In the genomic region with DNA sequence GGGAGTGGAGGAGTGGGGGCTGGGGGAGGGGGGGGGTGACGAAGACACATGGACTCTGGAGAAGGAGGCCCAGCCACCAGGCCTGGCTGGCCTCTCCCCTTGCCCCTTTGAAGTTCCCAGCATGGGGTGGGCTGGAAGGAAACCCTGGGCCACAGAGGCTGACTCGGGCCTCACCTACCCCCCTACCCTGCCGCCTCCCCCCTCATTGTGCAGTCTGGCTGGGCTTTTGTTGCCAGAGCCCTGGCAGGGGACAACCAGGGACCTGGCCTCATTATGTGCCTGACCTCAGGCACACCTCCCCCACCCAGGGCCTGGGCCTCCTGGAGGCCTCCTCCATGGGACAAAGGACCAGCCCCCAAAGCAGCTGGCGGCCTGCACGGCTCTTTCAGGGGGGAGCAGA, we compare ENCODE assay signal across 9 mouse cellular contexts.
A peak's percentile ranks its signal among the peaks of the same experiment; 100 is the strongest.
DNase-seq lines count a peak whose midpoint lies in the region; ATAC-seq and TF ChIP-seq lines count a peak whose summit lies in the region.
"Had no signal": no experiment of that assay in that cellular context is flagged by ENCODE, and none has a peak within 500 bp of the region (broad histone marks: within the 10 kb centered on the region; RNA-seq: fewer than 3 reads in every experiment).

No protein-coding gene starts in this region.

- peaks cover 3% of the 10 kb centered on the region; the same call in 1 of the 2 replicates for H3K27me3 ChIP-seq in liver, embryonic 11.5 days (replicated peaks; ENCODE audit: control insufficient read depth, insufficient read depth, low read length)
- H3K27me3 ChIP-seq in forebrain, embryonic 10.5 days (ENCODE audit: poor library complexity, severe bottlenecking), result no peaks in the 10 kb centered on the region
- no peaks in the 10 kb centered on the region for H3K27me3 ChIP-seq in limb, embryonic 13.5 days
- H3K27me3 ChIP-seq in stomach, embryonic 15.5 days (replicated peaks), result no peaks in the 10 kb centered on the region
- no peaks in the 10 kb centered on the region for H3K27me3 ChIP-seq in lung, postnatal 0 days (replicated peaks; ENCODE audit: insufficient read depth, low read length)

- WGBS in liver, embryonic 11.5 days, result 32% methylated on average over 4 of the region's 5 CpGs
- WGBS in forebrain, embryonic 10.5 days, result under 1% methylated on average over 5 of the region's 5 CpGs
- 1% methylated on average over 5 of the region's 5 CpGs for WGBS in limb, embryonic 13.5 days
- WGBS in stomach, embryonic 15.5 days, result 21% methylated on average over 5 of the region's 5 CpGs
- 32% methylated on average over 4 of the region's 5 CpGs for WGBS in lung, postnatal 0 days

- peaks cover 26% of the 10 kb centered on the region for H3K4me1 ChIP-seq in liver, embryonic 11.5 days (replicated peaks; ENCODE audit: control insufficient read depth, insufficient read depth, low read length)
- peaks cover 95% of the 10 kb centered on the region for H3K4me1 ChIP-seq in forebrain, embryonic 10.5 days
- peaks cover 69% of the 10 kb centered on the region for H3K4me1 ChIP-seq in limb, embryonic 13.5 days
- peaks cover 40% of the 10 kb centered on the region for H3K4me1 ChIP-seq in stomach, embryonic 15.5 days
- 0 out of 2 replicates have a peak, but pooled peaks cover 9% of the 10 kb centered on the region for H3K4me1 ChIP-seq in lung, postnatal 0 days (ENCODE audit: insufficient read depth, low read depth, low read length)

- no peak overlapping the region for H3K4me3 ChIP-seq in liver, embryonic 11.5 days (ENCODE audit: low read depth, low read length)
- H3K4me3 ChIP-seq in forebrain, embryonic 10.5 days, result peak overlapping the region; percentile 28
- H3K4me3 ChIP-seq in limb, embryonic 13.5 days, result no peak overlapping the region
- H3K4me3 ChIP-seq in stomach, embryonic 15.5 days (replicated peaks), result no peak overlapping the region
- no peak overlapping the region for H3K4me3 ChIP-seq in lung, postnatal 0 days (ENCODE audit: low read depth, low read length)

- H3K36me3 ChIP-seq in liver, embryonic 11.5 days (ENCODE audit: control insufficient read depth, insufficient read depth, low read length), result no peaks in the 10 kb centered on the region
- H3K36me3 ChIP-seq in forebrain, embryonic 10.5 days (replicated peaks), result peaks cover 20% of the 10 kb centered on the region; the same call in 1 of the 2 replicates
- H3K36me3 ChIP-seq in limb, embryonic 13.5 days, result no peaks in the 10 kb centered on the region
- H3K36me3 ChIP-seq in stomach, embryonic 15.5 days, result no peaks in the 10 kb centered on the region
- no peaks in the 10 kb centered on the region for H3K36me3 ChIP-seq in lung, postnatal 0 days (ENCODE audit: insufficient read depth, low read length)

- H3K9ac ChIP-seq in liver, embryonic 11.5 days (ENCODE audit: low read depth, low read length), result no peak overlapping the region
- H3K9ac ChIP-seq in limb, embryonic 13.5 days, result peak overlapping the region; percentile 56
- no peak overlapping the region for H3K9ac ChIP-seq in stomach, embryonic 15.5 days
- no peak overlapping the region for H3K9ac ChIP-seq in lung, postnatal 0 days (replicated peaks; ENCODE audit: low read depth)

- TF ChIP-seq CTCF in lung, postnatal 0 days (IDR thresholded peaks at IDR 0.05), result no peak

- ATAC-seq in liver, embryonic 11.5 days (replicated peaks; ENCODE audit: low FRiP score), result no peak
- peak; percentile 38 for ATAC-seq in limb, embryonic 13.5 days (ENCODE audit: low FRiP score, low read depth)
- ATAC-seq in stomach, embryonic 15.5 days (ENCODE audit: insufficient read depth, low FRiP score, low read depth), result no peak
- no peak for ATAC-seq in lung, postnatal 0 days

- H3K9me3 ChIP-seq in liver, embryonic 11.5 days (ENCODE audit: control insufficient read depth, low read length), result no peaks in the 10 kb centered on the region
- H3K9me3 ChIP-seq in forebrain, embryonic 10.5 days, result no peaks in the 10 kb centered on the region
- H3K9me3 ChIP-seq in limb, embryonic 13.5 days, result no peaks in the 10 kb centered on the region
- no peaks in the 10 kb centered on the region for H3K9me3 ChIP-seq in stomach, embryonic 15.5 days
- no peaks in the 10 kb centered on the region for H3K9me3 ChIP-seq in lung, postnatal 0 days (ENCODE audit: low read length)

- DNase-seq in liver, embryonic 11.5 days (ENCODE audit: low spot score), result no peak
- no peak for DNase-seq in liver
- peak; percentile 89 for DNase-seq in forebrain, embryonic 10.5 days (ENCODE audit: extremely low spot score, low spot score)
- DNase-seq in right cerebral cortex, postnatal 4 days, result no peak
- no peak for DNase-seq in lung, postnatal 0 days (ENCODE audit: low spot score)
- no peak for DNase-seq in gastrocnemius, postnatal 4 days (ENCODE audit: low spot score in 2 of 2)
- DNase-seq: cerebellum, postnatal 25 days had no signal

- peak overlapping the region; percentile 32; the same call in 1 of the 2 replicates for H3K27ac ChIP-seq in liver, embryonic 11.5 days (ENCODE audit: low read depth, low read length)
- H3K27ac ChIP-seq in forebrain, embryonic 10.5 days, result peak overlapping the region; percentile 93
- peak overlapping the region; percentile 93 for H3K27ac ChIP-seq in limb, embryonic 13.5 days
- 0 out of 2 replicates have a peak overlapping the region, but pooled peaks have one; percentile 1 for H3K27ac ChIP-seq in stomach, embryonic 15.5 days
- H3K27ac ChIP-seq in lung, postnatal 0 days (ENCODE audit: low read length), result no peak overlapping the region

- H3K4me2 ChIP-seq in liver, embryonic 11.5 days, result no peak overlapping the region
- H3K4me2 ChIP-seq in limb, embryonic 13.5 days (replicated peaks), result peak overlapping the region; percentile 28; the same call in 1 of the 2 replicates
- H3K4me2 ChIP-seq in stomach, embryonic 15.5 days, result no peak overlapping the region
- H3K4me2 ChIP-seq in lung, postnatal 0 days (replicated peaks; ENCODE audit: low read depth, low read length), result no peak overlapping the region

- no peak for TF ChIP-seq EP300 in lung, postnatal 0 days (IDR thresholded peaks at IDR 0.05)
